Mouse (Mus musculus): Measurements from ENCODE around the gene Sys1.
A peak's percentile ranks its signal among the peaks of the same experiment; 100 is the strongest.

Sys1 gene

DNA sequence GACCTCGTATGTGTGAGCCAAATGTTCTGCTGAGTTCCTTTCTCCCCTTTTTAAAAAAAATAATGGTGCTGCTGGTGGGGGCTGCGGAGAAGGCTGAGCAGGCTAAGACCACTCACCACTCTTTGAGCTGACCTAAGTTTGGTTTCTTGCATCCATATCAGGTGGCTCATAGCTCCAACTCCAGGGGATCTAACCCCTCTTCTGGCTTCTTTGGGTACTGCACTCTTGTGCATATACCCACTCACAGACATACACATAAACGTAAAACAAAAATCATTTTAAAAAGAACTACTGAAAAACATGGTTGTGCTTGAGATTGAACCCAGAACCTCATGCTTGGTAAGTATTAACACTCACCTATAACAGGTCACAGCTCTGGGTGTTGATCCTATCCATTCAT is 48.2 kb downstream of the Sys1 start:
- no peak for DNase-seq

DNA sequence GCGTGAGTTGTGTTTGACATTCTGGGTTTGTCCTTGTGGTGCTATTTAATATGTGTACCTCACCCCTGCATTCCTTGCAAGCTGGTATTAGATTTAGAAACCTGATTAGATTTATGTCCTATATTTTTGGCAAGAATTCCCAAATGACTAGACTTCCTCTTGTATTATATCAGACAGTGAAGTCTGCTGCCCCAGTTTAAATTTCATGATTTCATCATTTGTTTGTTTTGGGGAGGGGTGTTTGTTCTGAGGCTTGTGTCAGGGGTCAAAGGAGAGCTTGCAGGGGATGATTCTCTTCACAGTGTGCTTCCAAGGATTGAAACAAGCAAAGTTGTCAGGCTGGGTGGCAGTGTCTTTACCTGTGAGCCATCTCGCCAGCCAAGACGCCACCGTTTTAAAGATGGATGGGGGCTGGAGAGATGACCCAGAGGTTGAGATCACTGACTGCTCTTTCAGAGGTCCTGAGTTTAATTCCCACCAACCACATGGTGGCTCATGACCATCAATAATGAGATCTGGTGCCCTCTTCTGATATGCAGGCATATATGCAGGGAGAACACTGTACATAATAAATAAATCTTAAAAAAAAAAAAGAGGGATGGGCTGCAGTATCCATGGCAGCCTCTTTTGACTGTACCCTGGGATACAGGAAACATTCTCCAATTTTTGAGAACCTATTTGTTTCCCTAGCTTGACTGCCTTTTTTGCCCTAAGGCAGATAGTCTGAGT is 49.0 kb downstream of the Sys1 start:
- no peak for DNase-seq

DNA sequence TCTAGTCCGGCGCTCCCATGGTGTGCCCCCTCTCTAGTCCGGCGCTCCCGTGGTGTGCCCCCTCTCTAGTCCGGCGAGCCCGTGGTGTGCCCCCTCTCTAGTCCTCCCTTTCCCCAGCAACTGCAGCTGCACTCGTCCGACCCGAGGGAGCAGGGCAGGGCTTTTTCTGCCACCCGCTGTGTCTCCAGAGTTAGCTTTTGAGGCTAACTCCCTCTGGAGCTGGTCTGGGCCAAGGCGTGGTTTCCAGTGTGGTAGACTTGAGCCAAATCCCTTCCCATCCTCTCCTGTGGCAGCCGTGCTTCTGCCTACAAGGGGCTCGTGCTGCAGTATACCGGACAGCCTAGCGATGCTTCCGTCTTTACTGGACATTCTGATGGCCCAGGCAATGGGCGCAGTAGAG is 51.0 kb downstream of the Sys1 start:
- DNase-seq, result no peak

DNA sequence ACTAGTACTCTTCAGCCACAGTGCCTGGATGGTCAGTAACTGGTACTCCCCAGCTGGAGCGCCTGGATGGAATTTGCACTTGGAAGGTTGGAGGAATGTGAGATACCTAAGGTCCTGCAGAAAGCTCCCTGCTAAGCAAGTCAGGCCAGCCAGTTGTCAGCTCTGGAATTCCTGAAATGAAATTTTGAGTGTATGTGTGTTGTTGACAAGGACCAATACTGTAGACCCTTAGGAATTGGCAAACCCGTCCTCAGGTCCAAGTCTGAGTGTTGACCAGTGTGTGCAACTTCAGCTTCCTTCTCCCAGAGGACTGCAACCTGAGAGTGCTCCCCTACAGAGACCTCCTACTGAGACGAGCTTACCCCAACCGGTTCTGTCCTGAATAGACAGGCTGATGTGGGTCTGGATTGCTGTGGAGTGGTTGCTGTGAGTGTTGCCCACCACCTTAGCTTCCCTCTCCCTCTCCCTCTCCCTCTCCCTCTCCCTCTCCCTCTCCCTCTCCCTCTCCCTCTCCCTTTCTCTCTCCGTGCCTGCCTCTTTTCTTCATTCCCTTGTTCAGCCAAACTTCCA is 53.9 kb downstream of the Sys1 start:
- DNase-seq, result peak; percentile 67

DNA sequence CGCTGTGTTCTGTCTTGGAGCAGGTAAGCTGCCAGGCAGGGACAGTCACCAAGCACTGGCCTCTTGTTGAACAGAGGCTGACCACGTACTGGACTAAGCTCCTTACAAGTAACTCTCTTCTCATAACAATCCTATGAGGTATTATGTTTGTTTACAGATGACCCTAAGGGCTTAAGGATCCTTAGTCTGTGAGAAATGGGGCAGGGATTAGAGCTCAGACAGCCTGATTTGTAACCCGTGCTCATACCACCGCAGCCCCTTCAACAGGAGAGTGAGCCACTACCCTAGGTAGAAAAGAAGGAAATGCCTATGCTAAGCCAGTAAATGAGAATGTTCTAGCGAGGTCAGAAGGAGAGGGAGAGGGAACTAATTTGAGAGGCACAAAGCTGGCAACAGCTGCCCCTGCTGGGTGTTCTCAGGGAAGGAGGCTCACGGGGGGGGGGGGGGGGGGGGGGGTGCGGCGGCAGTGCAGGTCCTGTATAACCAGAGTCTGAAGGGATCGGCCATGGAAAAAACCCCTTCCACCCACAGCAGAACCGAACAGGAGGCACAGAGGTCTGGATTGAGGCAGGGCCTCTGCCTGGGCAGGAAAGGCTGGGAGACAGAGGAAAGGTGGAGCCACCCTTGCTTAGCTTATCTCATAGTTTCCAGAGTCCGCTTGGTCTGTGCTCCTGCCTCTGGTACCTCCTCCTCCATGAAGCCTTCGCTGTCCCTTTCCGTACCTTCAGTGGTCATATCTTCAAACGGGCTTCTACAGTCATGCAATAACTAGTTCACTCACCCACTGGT is 55.6 kb downstream of the Sys1 start:
- DNase-seq, result no peak

DNA sequence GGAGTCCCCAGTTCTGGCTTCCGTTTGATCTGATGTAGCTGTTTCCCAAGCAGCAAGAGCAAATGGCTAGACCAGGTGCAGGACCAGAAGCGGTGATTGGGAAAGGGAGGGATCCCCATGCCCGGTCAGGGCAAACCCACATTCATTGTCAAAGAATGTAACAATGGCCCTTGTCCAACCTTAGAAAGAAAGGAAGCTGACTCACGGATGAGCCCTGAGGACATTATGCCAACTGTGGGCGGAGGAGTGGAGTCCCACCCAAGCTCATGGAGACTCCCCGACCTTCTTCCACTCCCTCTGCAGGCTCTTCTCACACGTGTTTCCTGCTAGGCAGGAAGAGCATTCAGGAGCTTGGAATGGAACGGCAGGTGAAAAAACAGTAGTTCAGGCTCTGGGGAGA is 56.6 kb downstream of the Sys1 start:
- peak; percentile 57 for DNase-seq

DNA sequence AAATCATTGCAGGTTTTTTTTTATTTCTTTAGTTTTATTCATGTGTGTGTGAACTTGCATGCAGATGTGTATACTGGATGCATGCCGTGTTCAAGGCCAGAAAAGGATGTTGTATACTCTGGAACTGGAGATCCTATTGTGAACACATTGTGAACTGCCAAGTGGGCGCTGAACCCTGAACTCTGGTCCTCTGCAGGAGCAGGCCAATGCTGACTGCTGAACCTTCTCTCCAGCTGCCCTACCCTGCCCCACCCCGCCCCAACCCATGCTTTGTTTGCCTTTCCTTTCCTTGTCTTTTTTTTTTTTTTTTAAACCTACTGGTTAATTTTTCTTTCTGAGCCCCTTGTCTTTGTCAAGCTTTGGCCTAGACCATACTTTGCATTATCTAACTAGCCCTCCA is 58.2 kb downstream of the Sys1 start:
- no peak for DNase-seq

DNA sequence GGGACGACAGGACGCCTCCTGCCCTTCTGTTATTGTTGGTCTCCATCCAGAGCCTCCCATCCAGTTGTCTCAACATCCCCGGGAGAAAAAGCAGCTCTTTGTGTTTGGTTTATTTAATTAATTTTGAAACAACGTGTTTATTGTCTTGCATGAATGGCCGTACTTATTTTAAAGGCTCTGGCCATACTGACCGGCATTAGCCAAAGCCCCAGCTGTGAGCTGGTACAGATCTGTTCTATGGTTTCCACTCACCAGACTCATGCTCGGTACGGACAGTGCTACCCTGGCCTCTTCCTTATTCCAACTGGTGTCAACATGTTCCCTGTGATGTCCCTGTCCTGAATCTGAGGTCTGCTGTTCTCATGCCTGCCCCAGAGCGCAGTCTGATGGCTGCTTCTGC is 59.1 kb downstream of the Sys1 start:
- no peak for DNase-seq

DNA sequence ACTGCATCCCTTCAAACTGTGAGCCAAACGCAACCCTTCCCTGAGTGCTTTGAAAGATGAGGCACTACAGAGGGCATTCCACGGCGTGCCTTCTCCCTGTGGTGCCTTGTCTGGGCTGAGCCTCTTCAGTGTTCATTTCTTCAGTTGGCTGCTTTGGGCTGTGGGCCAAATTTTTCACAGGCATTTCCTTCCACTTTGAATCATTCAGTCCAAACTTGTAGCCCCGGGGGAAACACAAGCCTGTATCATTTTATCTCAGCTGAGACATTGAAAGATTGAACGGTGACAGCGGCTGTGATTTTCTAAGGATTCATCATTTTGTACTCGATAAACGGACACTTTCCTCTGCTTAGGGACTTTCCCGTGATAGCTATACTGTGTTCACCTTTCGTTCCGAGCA is 59.8 kb downstream of the Sys1 start:
- DNase-seq, result no peak

DNA sequence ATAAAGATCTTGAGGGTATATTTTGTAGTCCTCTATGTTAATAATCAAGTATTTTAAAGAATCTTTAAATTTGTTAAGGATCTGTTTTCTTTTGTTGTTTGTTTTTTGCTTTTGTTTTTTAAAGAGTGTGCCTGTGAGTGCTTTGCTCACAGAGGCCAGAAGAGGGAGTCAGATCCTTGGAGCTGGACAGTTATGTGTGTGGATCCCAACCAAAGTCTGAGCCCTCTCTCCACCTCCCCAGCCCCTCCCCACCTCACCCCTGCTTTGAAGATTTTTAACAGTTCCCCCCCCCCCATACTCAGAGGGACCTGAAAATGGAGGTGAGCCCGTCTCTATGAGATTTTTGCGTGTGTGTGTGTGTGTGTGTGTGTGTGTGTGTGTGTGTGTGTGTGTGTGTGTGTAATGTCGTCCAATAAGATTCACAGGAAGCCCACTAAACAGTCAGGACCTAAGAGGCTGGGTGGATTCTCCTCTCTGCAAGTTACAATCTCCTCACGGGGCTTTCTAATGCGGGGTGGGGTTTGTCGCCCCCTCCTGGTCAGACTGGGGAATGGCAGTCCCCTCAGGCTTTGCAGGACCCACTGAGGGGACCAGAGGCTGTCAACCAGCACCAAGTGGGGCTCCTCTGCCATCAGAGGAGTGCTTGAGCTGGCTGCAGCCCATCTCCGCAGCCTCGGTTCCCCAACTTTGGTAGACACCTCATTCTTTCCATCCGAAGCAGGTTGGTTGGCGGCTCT is 60.9 kb downstream of the Sys1 start:
- DNase-seq, result peak; percentile 71

DNA sequence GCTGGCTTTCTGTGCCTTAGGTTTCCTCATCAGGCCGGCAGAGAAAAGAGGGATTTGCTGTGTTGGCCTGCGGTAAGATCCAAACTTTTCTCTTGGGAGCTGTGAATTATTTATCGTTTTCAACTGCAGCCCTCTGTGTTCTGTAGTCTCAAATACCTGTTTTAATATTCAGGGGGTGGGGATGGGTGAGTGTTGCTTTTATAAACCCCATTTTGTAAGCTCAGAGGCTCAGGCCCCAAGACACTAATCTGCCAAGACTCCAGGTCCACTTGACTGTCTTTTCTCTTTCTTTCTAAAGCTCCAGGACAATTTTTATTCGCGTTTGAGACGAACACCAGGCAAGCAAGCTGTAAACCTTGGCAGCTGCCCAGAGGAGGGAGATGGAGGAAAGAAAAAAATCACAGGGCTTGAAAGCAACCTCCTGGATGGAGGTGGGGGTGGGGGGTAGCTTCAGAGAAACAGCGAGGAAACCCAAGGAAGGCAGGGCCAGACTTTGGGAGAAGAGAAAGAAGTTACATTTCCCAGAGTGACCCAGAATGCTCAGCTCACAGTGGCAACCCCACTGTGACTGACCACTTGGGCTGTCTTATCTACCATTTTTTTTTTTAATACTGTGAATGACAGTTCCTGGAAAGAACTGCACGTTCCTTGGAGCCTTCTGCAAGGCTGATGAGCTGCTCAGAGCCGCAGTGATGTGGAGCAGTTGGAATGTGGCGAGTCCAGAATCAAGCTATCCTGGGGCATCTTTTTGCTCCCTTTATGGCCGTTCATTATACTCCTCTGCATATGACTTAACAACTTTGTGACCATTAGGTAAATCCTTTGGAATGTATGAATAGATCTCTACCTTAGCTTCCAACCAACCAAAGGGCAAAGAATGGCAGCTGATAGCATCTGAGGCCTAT is 61.8 kb downstream of the Sys1 start:
- DNase-seq, result peak; percentile 36

DNA sequence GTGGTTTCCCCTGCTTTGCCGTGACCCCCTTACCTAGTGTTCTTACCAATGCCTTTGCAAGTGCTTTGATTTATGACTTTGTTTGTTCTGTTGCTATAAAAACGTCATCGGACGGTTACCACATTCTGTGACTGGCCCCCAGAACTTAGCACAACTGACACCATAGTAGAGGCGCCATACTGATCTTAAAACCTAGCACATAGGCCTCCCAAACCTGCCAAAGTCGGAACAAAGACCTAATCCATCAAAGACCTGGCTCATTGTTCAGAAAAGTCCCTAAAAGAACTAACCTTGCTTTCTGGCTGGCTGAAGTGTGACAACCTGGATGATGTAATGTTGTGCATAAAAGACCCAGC is 62.4 kb downstream of the Sys1 start:
- no peak for DNase-seq

DNA sequence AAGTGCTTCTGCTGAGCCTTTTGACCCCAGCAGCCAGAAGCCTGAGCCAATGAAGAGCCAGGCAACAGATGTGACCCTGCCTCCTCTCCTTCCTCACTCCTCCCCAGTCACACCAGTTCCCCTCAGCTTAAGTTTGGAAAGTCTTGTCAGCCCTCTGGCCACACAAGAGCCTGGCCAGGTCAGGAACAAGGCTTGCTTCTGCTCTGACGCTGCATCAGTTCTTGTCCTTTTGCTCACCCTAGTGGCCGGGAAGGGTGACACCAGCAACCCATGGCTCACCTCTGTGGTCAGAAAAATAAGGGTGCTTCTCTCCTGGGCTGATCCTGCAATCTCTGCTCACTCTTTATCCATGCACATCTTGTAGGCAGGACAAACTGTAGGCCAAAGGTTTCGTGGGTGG is 64.0 kb downstream of the Sys1 start:
- peak; percentile 77 for DNase-seq

DNA sequence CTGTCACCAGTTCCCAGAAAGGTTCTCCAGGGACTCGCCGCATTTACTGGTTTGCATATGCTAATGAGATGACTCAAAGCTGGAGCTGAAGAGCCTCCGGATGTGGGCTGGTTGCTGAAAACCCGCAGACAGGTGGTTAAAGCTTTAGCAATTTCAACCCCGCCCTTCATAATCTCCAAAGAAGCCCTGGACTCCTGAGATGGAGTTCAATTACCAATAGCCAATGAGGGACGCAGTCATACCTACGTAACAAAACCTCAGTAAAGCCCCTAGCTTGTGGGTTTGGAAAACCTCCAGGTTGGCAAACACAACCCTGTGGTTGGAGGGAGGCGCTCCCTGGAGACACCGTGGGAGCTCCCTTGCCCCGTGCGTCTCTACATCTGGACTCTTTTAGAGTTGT is 65.1 kb downstream of the Sys1 start:
- DNase-seq, result no peak

DNA sequence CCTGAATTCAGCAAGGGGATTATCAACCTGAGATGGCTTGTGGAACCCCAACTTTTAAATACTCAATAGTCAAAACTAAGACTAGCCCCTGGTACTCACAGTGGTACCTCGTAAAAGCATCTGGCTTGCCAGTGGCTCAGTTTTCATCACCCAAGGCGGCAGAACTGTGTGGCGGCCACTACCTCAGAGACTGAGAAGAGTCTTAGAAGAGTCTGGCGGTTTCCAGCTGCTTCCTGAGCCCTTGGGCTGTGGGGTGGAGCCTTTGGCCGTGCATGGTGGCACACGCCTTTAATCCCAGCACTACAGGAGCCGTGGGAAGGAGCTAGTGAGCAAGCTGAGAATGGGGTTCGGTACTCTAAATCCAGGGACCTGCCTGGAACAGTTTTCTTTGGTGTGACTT is 65.5 kb downstream of the Sys1 start:
- DNase-seq, result no peak

DNA sequence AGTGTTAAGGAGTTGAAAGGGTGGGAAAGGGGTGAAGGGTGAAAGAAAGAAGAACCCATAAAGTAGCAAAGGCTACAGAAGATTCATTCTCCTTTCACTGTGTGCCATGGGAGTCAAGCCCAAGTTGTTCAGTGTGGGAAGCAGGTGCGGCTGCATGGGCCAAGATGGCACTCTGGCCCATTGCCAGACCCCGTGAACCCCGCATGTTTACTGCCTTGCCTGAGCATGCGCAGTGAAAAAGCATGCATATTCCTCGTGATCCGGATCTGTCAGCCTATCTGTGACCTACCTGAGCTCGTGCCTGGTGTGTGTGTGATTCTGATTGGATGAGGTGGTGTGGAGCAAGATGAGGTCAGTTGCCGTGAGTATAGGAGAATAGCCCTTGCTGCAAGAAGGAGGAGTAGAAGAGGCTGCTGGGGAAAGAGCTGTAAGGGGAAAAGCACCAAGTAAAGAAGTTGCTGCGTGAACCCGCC is 66.6 kb downstream of the Sys1 start:
- DNase-seq, result no peak

DNA sequence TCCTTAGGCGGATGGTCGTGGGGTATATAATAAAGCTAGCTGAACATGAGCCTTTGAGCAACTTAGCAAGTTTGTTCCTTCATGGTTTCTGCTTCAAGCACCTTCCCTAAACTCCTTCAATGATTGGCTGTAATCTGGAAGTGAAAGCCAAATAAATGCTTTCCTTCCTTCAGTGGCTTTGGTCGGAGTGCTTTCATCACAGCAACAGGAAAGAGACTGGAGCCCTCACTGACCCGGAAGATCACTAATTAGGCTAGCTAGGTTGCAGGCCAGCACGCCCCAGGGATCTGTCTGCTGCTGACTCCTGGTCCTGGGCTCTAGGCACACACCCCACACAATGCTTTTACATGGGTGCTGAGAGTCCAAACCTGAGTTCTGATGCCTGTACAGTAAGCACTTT is 71.8 kb downstream of the Sys1 start:
- no peak for DNase-seq
